Mouse (Mus musculus) Muller cell, postnatal 12 days (primary cell): ENCODE data around the gene Tmem213.

Source experiments
- DNase-seq: peaks from one replicate; pipeline ENCODE4 v3.0.0-alpha.2; 2015; ENCODE audit errors: inconsistent ontology term

Gene Tmem213

GRCm38 (mm10) chr6:38116107-38116770 lies 7.2 kb downstream of the Tmem213 start:
- no peak for DNase-seq

- DNase-seq = no peak
These were observed 9.3 kb downstream of the Tmem213 start for GRCm38 (mm10) chr6:38118341-38118740.

- DNase-seq = no peak
These were observed 11.8 kb downstream of the Tmem213 start for GRCm38 (mm10) chr6:38120681-38121371.

- DNase-seq = no peak
These were observed 12.8 kb downstream of the Tmem213 start for GRCm38 (mm10) chr6:38121843-38122242.

GRCm38 (mm10) chr6:38122791-38123190 lies 13.7 kb downstream of the Tmem213 start:
- DNase-seq = peak; percentile 32

- no peak for DNase-seq
These were observed 14.6 kb downstream of the Tmem213 start for GRCm38 (mm10) chr6:38123471-38124206.

- no peak for DNase-seq
These were observed 15.3 kb downstream of the Tmem213 start, which contains the start of gene Atp6v0a4 for GRCm38 (mm10) chr6:38124207-38124835. Gene Atp6v0a4, minus strand, starts transcription at chr6:38124586.

- no peak for DNase-seq
These were observed 15.8 kb downstream of the Tmem213 start for GRCm38 (mm10) chr6:38124882-38125281.

- DNase-seq = no peak
These were observed 16.4 kb downstream of the Tmem213 start for GRCm38 (mm10) chr6:38125462-38125861.

- no peak for DNase-seq
These were observed 19.1 kb downstream of the Tmem213 start for GRCm38 (mm10) chr6:38128115-38128514.

GRCm38 (mm10) chr6:38129883-38130282 lies 20.8 kb downstream of the Tmem213 start:
- DNase-seq = no peak

GRCm38 (mm10) chr6:38131801-38132231 lies 22.8 kb downstream of the Tmem213 start:
- peak; percentile 72 for DNase-seq

GRCm38 (mm10) chr6:38134806-38135559 lies 25.9 kb downstream of the Tmem213 start:
- peak; percentile 80 for DNase-seq

- peak; percentile 24 for DNase-seq
These were observed 30.0 kb downstream of the Tmem213 start for GRCm38 (mm10) chr6:38139086-38139485.

- DNase-seq = no peak
These were observed 31.3 kb downstream of the Tmem213 start for GRCm38 (mm10) chr6:38140402-38140801.

GRCm38 (mm10) chr6:38144161-38144998 lies 35.3 kb downstream of the Tmem213 start:
- DNase-seq = peak; percentile 56

- DNase-seq = no peak
These were observed 36.5 kb downstream of the Tmem213 start for GRCm38 (mm10) chr6:38145463-38146065.

- DNase-seq = no peak
These were observed 38.2 kb downstream of the Tmem213 start for GRCm38 (mm10) chr6:38147301-38147700.

GRCm38 (mm10) chr6:38148626-38149025 lies 39.6 kb downstream of the Tmem213 start:
- DNase-seq = no peak

- DNase-seq = no peak
These were observed 40.4 kb downstream of the Tmem213 start for GRCm38 (mm10) chr6:38149483-38149882.
